Mouse (Mus musculus) kidney, adult 11 months (tissue): ENCODE data around the gene Nudt5.

Source experiments
- DNase-seq: peaks from one replicate; pipeline ENCODE4 v3.0.0; 2022

Nudt5 gene

GRCm38 (mm10) chr2:5869746-5870145 lies 24.9 kb downstream of the Nudt5 start:
- DNase-seq: no peak

GRCm38 (mm10) chr2:5877446-5877845 lies 32.6 kb downstream of the Nudt5 start:
- no peak for DNase-seq

GRCm38 (mm10) chr2:5888865-5889264 lies 44.0 kb downstream of the Nudt5 start:
- no peak for DNase-seq

- no peak for DNase-seq
Measured at GRCm38 (mm10) chr2:5889412-5889811, 44.6 kb downstream of the Nudt5 start.

GRCm38 (mm10) chr2:5894296-5894695 lies 49.5 kb downstream of the Nudt5 start:
- DNase-seq: no peak

GRCm38 (mm10) chr2:5894843-5895570 lies 50.2 kb downstream of the Nudt5 start, which contains the start of gene Sec61a2:
TSS of gene Sec61a2 (minus strand) at chr2:5895432.
- DNase-seq: peak; percentile 96

GRCm38 (mm10) chr2:5900145-5900544 lies 55.3 kb downstream of the Nudt5 start:
- no peak for DNase-seq

- DNase-seq: no peak
Measured at GRCm38 (mm10) chr2:5906092-5906491, 61.3 kb downstream of the Nudt5 start.

- DNase-seq: no peak
Measured at GRCm38 (mm10) chr2:5906625-5907024, 61.8 kb downstream of the Nudt5 start.

- no peak for DNase-seq
Measured at GRCm38 (mm10) chr2:5911282-5911965, 66.6 kb downstream of the Nudt5 start.
